Mouse (Mus musculus) common myeloid progenitor, adult 5-6 weeks (primary cell): ENCODE data around the gene Scfd2. TPM values are rescaled to one million over a fixed set of nuclear protein-coding genes. Genes with fewer than 3 reads are reported as not detected.

Experiments used
- ATAC-seq: replicated peaks from 2 replicates; pipeline ENCODE4 v1.8.0; 2016; ENCODE audit warnings: low read depth, mild to moderate bottlenecking, moderate TSS enrichment, inconsistent platforms; ENCODE audit not compliant: poor library complexity, severe bottlenecking
- total RNA-seq: library from RNA; stranded (forward); fragments of 200-1000, 187-1606 nt; gene quantifications from 2 replicates; pipeline ENCODE4 v1.2.3, GENCODE M21; 2017

Gene Scfd2
- total RNA-seq, 1 experiment from 2014 or later, result 17.0 TPM

- no peak for ATAC-seq
Observed at GRCm38 (mm10) chr5:74380045-74380444, 151.5 kb downstream of the Scfd2 start.

- ATAC-seq, result no peak
Observed at GRCm38 (mm10) chr5:74366710-74367101, 164.9 kb downstream of the Scfd2 start.

GRCm38 (mm10) chr5:74365984-74366709 lies 165.4 kb downstream of the Scfd2 start:
- peak; percentile 66 for ATAC-seq

GRCm38 (mm10) chr5:74365408-74365807 lies 166.2 kb downstream of the Scfd2 start:
- no peak for ATAC-seq

- ATAC-seq, result no peak
Observed at GRCm38 (mm10) chr5:74363296-74363695, 168.3 kb downstream of the Scfd2 start.

- ATAC-seq, result no peak
Observed at GRCm38 (mm10) chr5:74361531-74361930, 170.0 kb downstream of the Scfd2 start.

GRCm38 (mm10) chr5:74358033-74358432 lies 173.5 kb downstream of the Scfd2 start:
- ATAC-seq, result no peak

GRCm38 (mm10) chr5:74355416-74356177 lies 176.0 kb downstream of the Scfd2 start:
- no peak for ATAC-seq

GRCm38 (mm10) chr5:74350909-74351308 lies 180.7 kb downstream of the Scfd2 start:
- no peak for ATAC-seq

- 0 out of 2 replicates have a peak, but pooled peaks have one; percentile 50 for ATAC-seq
Observed at GRCm38 (mm10) chr5:74348079-74348870, 183.3 kb downstream of the Scfd2 start.

GRCm38 (mm10) chr5:74343045-74343444 lies 188.5 kb downstream of the Scfd2 start:
- ATAC-seq, result no peak

- ATAC-seq, result no peak
Observed at GRCm38 (mm10) chr5:74342557-74342956, 189.0 kb downstream of the Scfd2 start.

GRCm38 (mm10) chr5:74337491-74337890 lies 194.1 kb downstream of the Scfd2 start:
- ATAC-seq, result no peak

- no peak for ATAC-seq
Observed at GRCm38 (mm10) chr5:74336780-74337179, 194.8 kb downstream of the Scfd2 start.

- ATAC-seq, result no peak
Observed at GRCm38 (mm10) chr5:74333258-74333657, 198.3 kb downstream of the Scfd2 start.

GRCm38 (mm10) chr5:74326228-74326627 lies 205.3 kb downstream of the Scfd2 start:
- no peak for ATAC-seq

- ATAC-seq, result no peak
Observed at GRCm38 (mm10) chr5:74321010-74321746, 210.4 kb downstream of the Scfd2 start.

GRCm38 (mm10) chr5:74319551-74319950 lies 212.0 kb downstream of the Scfd2 start:
- no peak for ATAC-seq

GRCm38 (mm10) chr5:74317174-74317573 lies 214.4 kb downstream of the Scfd2 start:
- ATAC-seq, result no peak
